Mouse (Mus musculus) midbrain, embryonic 10.5 days (tissue): ENCODE results near the gene Enah. TPM values are rescaled to one million over a fixed set of nuclear protein-coding genes. Genes with fewer than 3 reads are reported as not detected.

Experiments
- DNase-seq: peaks from one replicate; pipeline ENCODE4 v3.0.0-alpha.2; 2017; ENCODE audit warnings: low spot score
- H3K27ac ChIP-seq: fragments of 300-500 bp; sonication (generic); replicated peaks from 2 replicates; pipeline ENCODE4 v1.5.1; 2016; ENCODE audit warnings: mild to moderate bottlenecking
- H3K27me3 ChIP-seq: fragments of 300-500 bp; sonication (generic); 2 replicates; pipeline ENCODE4 v1.6.1; 2016; ENCODE audit warnings: low read depth, mild to moderate bottlenecking; ENCODE audit not compliant: poor library complexity, severe bottlenecking
- H3K36me3 ChIP-seq: fragments of 300-500 bp; sonication (generic); 2 replicates; pipeline ENCODE4 v1.6.1; 2016; ENCODE audit warnings: mild to moderate bottlenecking, moderate library complexity
- H3K4me1 ChIP-seq: fragments of 300-500 bp; sonication (generic); 2 replicates; pipeline ENCODE4 v1.6.1; 2016
- H3K4me3 ChIP-seq: fragments of 300-500 bp; sonication (generic); 2 replicates; pipeline ENCODE4 v1.5.1; 2016; ENCODE audit warnings: mild to moderate bottlenecking, moderate library complexity
- H3K9me3 ChIP-seq: fragments of 300-500 bp; sonication (generic); replicated peaks from 2 replicates; pipeline ENCODE4 v1.6.1; 2016; ENCODE audit warnings: mild to moderate bottlenecking
- WGBS: fragments of 180-500 bp; shearing (Covaris S2); methylation state at CpG from one replicate; pipeline ENCODE4 v1.1.7; 2016; 5-methylcytosine and 5-hydroxymethylcytosine counted together
- polyA plus RNA-seq: library from polyadenylated mRNA; unstranded; fragments of >200 nt; fragmentation: Nextera tagmentation; extraction: Ambion mirVana; gene quantifications from 2 replicates; pipeline ENCODE4 v1.2.1, GENCODE M21; 2016

The Enah gene
- polyA plus RNA-seq, 1 experiment from 2014 or later, result 23.2 TPM

DNA sequence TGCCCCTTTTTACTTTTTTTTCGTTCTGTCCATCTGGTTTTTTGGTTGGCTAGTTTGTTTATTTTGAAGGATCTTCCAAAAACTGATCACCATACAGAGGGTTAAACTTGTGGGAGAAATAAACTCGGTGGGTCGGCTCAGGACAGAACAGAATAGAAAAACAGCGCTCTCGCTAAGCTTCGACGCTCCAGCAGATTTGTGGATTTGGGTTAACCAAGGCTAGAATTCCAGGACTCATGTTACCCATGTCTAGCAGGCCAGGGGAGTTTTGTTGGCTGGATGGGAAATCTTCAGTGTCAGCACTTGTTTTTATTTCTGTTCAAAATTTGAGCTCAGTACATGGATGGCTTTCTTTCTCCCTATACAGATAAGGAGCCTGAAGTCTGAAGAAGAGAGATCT, 30.0 kb upstream of the Enah start:
- Histone ChIP-seq H3K4me1 (peaks cover 18% of the 10 kb centered on the region), H3K36me3 (no peaks in the 10 kb centered on the region), H3K27me3 (no peaks in the 10 kb centered on the region), H3K9me3 (no peaks in the 10 kb centered on the region), H3K27ac (no peak overlapping the region), H3K4me3 (no peak overlapping the region)
- 80% methylated on average over 7 of the region's 7 CpGs for WGBS
- DNase-seq, result no peak

DNA sequence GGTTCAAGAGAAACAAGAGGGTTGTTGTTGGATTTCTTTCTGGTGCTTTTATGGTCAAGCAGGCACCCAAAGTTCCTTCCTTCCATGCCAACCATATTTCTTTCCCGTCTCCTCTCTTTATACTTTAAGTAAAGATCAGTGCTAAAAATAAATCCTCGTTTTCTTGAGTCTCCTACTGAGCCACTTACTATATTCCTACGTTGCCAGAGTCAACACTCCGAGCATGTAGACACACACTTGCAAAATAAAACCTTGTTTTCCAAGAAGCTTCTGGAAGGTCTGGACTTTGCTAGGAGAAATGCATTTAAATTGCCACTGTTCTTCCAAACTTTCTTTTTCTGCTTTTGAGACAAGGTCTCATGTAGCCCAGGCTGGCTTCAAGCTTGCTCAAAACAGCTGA, 28.3 kb upstream of the Enah start:
- no peak overlapping the region for H3K4me3 ChIP-seq
- H3K4me1 ChIP-seq, result peaks cover 19% of the 10 kb centered on the region
- no peak overlapping the region for H3K27ac ChIP-seq
- whole genome bisulfite sequencing, result 90% methylated on average over 4 of the region's 4 CpGs
- no peaks in the 10 kb centered on the region for H3K27me3 ChIP-seq
- no peaks in the 10 kb centered on the region for H3K36me3 ChIP-seq
- no peak for DNase-seq
- H3K9me3 ChIP-seq, result no peaks in the 10 kb centered on the region

DNA sequence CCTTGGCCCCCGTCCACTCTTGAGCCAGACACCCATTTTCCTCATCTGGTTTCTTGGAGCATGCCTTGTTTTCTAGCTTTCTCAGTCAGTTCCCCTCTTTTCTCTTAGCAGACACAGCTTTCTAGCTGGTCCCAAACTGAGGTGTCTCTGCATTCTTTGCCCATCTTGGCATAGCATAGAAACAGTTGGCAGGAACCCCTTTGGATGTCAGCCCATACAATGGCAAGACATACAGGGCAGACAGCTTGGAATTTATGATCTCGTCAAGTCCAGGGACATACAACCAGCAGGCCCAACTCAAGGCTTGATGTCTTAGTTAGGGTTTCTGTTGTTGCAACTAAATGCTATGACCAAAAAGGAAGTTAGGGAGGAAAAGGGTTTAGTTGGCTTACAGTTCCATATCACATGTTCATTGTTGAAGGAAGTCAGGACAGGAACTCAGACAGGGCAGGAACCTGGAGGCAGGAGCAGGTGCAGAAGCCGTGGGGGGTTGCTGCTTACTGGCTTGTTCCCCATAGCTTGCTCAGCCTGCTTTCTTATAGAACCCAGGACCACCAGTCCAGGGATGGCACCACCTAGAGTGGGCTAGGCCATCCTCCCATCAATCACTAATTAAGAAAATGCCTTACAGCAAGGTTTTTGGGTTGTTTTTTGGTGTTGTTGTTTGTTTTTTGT, 27.4 kb upstream of the Enah start:
- Histone ChIP-seq H3K36me3 (no peaks in the 10 kb centered on the region), H3K9me3 (no peaks in the 10 kb centered on the region), H3K27me3 (no peaks in the 10 kb centered on the region), H3K4me3 (no peak overlapping the region), H3K4me1 (peaks cover 14% of the 10 kb centered on the region), H3K27ac (no peak overlapping the region)
- DNase-seq, result no peak
- 91% methylated on average over 3 of the region's 3 CpGs for WGBS

DNA sequence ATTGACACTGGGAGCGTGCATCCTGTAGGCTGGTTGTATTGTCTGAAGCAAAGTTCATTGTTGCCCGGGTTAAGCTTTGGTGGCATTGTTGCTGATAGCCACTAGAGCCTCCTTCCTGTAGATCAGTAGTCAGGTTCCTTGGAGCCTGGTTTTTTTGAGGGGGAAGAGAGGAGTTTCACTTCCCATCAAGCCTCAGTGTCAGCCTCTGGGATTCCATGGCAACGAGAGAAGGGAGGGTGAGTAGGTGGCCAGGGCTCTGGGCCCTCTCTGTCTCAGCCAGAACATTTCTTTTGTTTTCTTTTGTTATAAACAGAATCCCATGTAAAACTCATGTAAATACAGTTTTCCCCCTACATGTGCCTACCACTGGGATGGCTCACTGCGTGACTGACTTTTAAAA, 25.4 kb upstream of the Enah start:
- Histone ChIP-seq H3K9me3 (no peaks in the 10 kb centered on the region), H3K27me3 (no peaks in the 10 kb centered on the region), H3K4me3 (no peak overlapping the region), H3K27ac (peak overlapping the region; percentile 68), H3K36me3 (no peaks in the 10 kb centered on the region), H3K4me1 (peaks cover 14% of the 10 kb centered on the region)
- 65% methylated on average over 4 of the region's 4 CpGs for WGBS
- DNase-seq, result peak; percentile 23

DNA sequence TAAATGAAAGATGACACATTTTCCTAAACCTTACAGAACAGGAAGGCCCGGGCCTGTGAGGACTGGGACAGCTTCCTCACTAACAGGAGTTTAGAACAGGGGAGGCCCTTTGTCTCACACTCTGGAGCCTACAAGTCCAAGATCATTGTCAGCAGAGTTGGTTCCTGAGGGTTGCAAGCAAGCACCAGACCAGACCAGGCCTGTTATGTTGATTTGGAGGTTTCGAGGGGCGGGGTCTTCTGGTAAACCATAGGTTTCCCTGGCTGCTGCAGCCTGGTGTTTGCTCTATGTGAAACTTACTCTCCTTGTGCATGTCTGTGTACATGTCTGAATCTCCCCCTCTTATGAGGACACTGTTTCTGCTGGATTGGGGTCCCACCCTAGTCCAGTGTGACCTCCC, 20.7 kb upstream of the Enah start:
- WGBS, result 91% methylated on average over 3 of the region's 3 CpGs

DNA sequence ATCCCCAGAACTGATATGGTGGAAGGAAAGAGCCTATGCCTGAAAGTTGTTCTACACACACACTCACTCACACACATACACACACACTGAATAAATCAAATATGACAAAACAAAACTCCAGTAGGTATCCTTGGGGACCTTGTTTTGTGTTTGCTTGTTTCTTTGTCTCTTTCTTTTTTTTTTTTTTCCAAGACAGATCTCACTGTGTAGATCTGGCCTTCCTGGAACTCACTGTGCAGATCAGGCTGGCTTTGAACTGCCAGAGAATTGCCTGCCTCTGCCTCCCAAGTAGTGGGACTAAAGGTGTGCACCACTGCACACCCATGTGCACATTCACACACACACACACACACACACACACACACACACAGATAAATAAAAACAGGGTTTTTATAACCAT, 12.0 kb upstream of the Enah start:
- H3K27ac ChIP-seq, result no peak overlapping the region
- H3K4me3 ChIP-seq, result no peak overlapping the region
- H3K9me3 ChIP-seq, result no peaks in the 10 kb centered on the region
- H3K36me3 ChIP-seq, result no peaks in the 10 kb centered on the region
- DNase-seq, result no peak
- peaks cover 6% of the 10 kb centered on the region for H3K4me1 ChIP-seq
- H3K27me3 ChIP-seq, result no peaks in the 10 kb centered on the region

More for the DNA sequence above, 20.7 kb upstream of the Enah start:
- Histone ChIP-seq H3K36me3 (no peaks in the 10 kb centered on the region), H3K4me1 (peaks cover 11% of the 10 kb centered on the region), H3K27me3 (no peaks in the 10 kb centered on the region), H3K27ac (no peak overlapping the region), H3K4me3 (no peak overlapping the region), H3K9me3 (no peaks in the 10 kb centered on the region)
- DNase-seq, result no peak

DNA sequence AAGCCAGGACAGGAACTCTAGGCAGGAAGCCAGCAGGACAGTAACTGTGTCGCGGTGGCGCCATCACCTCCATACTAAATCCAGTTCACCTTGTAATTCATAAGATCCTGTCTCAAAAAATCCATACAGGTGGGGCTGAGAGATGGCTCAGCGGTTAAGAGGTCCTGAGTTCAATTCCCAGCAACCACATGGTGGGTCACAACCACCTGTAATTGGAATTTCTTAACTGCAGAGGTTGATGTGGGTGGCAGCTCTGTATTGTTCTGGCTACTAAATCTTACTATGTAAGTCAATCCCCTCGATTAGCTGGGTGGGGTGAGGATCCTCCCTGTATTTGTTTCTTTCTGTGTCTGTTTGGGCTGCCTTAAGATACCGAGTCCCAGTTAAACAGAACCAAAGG, 11.3 kb upstream of the Enah start:
- Histone ChIP-seq H3K27ac (no peak overlapping the region), H3K36me3 (no peaks in the 10 kb centered on the region), H3K9me3 (no peaks in the 10 kb centered on the region), H3K4me3 (no peak overlapping the region), H3K4me1 (peaks cover 6% of the 10 kb centered on the region), H3K27me3 (no peaks in the 10 kb centered on the region)
- no peak for DNase-seq
- 80% methylated on average over 6 of the region's 6 CpGs for WGBS

DNA sequence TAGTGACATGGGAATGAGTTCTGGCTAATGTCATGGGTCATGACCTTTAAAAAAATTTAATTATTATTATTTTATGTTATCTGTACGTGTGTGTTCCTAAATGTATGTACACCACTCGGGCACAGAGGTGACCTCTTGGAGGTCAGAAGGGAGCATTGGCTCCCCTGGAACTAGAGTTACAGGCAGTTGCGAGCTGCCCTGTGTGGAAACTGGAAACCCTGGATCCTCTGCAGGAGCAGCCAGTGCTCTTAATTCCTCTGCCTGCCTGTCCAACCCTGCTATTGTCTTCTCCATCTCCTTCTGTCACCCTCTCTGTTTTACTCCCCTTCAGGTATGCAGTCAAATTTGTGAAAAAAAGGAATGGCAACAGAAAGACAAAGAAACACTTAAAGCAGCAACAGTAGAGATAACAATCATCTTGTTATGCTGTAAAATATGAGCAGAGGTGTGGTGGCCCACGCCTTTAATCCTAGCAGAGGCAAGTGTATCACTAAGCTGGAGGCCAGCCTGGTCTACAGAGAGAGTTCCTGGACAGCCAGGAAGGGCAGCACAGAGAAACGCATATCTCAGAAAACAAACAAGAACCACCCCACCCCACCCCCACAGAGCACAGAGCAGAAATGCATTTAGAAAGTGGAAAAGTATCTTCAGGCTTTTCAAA, 10.3 kb upstream of the Enah start:
- no peak overlapping the region for H3K4me3 ChIP-seq
- no peaks in the 10 kb centered on the region for H3K36me3 ChIP-seq
- DNase-seq, result no peak
- 72% methylated on average over 5 of the region's 5 CpGs for WGBS
- H3K27ac ChIP-seq, result no peak overlapping the region
- H3K9me3 ChIP-seq, result no peaks in the 10 kb centered on the region
- H3K4me1 ChIP-seq, result peaks cover 6% of the 10 kb centered on the region
- H3K27me3 ChIP-seq, result no peaks in the 10 kb centered on the region

DNA sequence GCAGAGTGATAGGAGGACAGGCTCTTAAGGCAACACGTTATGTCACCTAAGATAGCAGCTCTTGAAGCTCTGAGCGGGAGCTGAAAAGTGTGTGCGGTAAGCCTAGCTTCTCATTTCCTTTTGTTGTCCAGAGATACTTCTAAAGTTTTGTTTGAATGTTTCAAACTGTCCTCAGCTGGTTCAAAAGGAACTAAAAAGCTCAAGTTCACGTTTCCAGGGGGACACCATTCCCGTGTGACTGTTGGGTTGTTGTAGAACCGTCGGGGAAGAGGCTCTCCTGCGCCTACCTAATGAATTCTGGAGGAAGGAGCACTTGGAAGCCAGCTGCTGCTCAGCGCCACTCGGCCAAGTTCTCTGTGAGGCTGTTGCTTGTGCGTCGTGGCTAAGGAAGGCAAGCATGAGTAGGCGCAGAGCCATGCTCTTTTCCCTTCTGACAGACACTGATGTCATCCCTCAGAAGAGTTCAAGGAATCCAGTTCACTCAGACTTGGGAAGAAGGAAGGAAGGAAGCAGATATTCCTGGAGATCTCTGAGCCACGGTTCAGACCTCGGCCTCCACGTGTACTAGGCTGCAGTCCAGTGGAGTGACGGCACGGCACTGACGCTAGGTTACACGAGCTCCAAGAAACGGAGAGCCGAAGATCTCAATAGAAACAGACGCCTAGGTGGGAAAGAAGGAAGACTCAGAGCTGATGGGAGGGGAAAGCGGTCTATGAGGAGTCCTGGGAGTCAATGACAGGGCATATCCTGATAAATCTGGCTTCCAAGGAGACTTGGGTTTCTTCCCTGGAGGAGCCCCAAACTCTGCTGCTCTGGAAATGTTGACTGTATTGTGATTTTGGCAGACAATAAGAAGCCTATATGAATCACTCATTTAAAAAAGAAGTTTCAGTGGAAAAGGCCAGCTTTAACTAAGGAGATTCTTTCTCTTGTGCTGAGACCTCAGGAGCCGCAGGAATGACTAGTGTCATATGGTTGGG, 8.7 kb upstream of the Enah start:
- Histone ChIP-seq H3K4me3 (no peak overlapping the region), H3K27ac (no peak overlapping the region), H3K36me3 (no peaks in the 10 kb centered on the region), H3K4me1 (no peaks in the 10 kb centered on the region), H3K9me3 (no peaks in the 10 kb centered on the region), H3K27me3 (no peaks in the 10 kb centered on the region)
- 88% methylated on average over 25 of the region's 25 CpGs for WGBS
- DNase-seq, result no peak

DNA sequence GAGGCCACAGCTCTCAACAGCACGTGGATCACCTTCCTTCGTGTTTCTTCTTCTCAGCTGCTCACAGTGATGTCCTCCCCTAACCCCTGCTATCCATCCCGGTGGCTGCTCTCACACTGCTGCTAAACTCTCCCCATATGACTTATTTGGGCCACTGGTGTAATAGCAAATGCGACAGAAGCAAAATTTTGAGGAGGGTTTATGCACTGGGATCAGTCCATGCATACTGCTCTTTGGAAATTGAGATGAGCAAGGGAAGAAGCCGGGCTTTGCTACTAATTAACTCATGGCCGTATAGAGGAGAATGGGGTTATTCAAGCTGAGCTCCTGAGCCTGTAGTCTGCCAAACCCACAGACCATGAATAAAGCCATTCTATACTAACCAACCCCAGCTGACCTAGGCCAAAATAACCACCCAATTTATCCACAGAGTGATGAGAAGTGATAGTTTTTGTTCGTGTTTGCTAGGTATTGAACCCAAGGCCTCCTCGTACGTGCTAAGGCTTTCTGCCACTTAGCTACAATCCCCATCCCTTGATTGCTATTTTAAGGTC, 7.7 kb upstream of the Enah start:
- no peaks in the 10 kb centered on the region for H3K36me3 ChIP-seq
- no peaks in the 10 kb centered on the region for H3K9me3 ChIP-seq
- 71% methylated on average over 9 of the region's 9 CpGs for WGBS
- no peak for DNase-seq
- H3K4me3 ChIP-seq, result no peak overlapping the region
- no peaks in the 10 kb centered on the region for H3K4me1 ChIP-seq
- peaks cover 5% of the 10 kb centered on the region; the same call in 1 of the 2 replicates for H3K27me3 ChIP-seq
- H3K27ac ChIP-seq, result no peak overlapping the region

DNA sequence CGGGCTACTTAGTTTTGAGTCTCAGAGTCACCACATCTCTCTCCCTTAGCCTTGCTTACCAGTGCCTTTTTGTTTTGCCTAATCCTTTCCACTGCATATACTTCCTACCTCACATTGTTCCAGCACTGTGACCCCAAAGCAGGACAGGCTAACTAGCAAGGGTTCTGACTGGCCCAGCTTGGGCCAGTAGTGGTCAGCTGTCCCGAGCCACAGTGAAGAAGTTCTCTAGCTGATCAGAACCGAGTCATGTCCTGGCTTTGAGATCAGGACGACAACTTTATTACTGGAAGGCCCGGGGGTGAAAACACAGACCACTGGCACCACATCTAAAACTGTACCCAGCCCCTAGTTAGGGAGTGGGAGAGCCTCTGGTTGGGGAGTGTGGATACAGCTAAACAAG, 7.0 kb upstream of the Enah start:
- Histone ChIP-seq H3K4me3 (no peak overlapping the region), H3K27me3 (peaks cover 7% of the 10 kb centered on the region; the same call in 1 of the 2 replicates), H3K4me1 (no peaks in the 10 kb centered on the region), H3K36me3 (no peaks in the 10 kb centered on the region), H3K9me3 (no peaks in the 10 kb centered on the region), H3K27ac (no peak overlapping the region)
- no peak for DNase-seq
- WGBS, result 89% methylated on average over 5 of the region's 5 CpGs

DNA sequence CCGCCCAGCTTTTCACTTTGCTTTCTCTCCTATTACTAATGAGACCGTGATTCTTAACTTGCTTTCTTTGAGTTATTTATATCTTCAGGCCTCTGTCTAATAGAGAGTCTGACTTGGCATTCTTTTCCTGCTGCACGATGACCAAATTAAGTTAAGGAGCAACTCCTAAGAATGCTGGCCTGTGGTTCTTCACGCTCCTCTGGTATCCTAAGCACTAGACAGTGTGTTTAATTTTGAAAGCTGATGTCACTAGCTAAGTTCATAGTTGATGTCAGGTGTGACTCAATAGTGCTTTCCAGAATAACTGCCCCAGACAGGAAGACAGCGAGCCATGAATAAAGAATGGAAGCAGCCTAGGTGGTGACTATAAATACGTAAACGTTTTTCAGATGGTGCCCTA, 6.3 kb upstream of the Enah start:
- DNase-seq, result no peak
- H3K4me3 ChIP-seq, result no peak overlapping the region
- H3K36me3 ChIP-seq, result no peaks in the 10 kb centered on the region
- 90% methylated on average over 7 of the region's 7 CpGs for WGBS
- peaks cover 4% of the 10 kb centered on the region for H3K4me1 ChIP-seq
- H3K27ac ChIP-seq, result no peak overlapping the region
- H3K9me3 ChIP-seq, result no peaks in the 10 kb centered on the region
- peaks cover 7% of the 10 kb centered on the region; the same call in 1 of the 2 replicates for H3K27me3 ChIP-seq
